Mouse (Mus musculus): ENCODE measurements around the gene Cxcr1. TPM values are rescaled to one million over a fixed set of nuclear protein-coding genes. Genes with fewer than 3 reads are reported as not detected.
"Not testable (repeated sequence)": the region's sequence is repeated elsewhere in the genome, so short reads cannot be mapped to it uniquely, and the experiment has no call there.

The Cxcr1 gene
- total RNA-seq, 2 experiments from 2014 or later = not detected

- ATAC-seq (replicated peaks; ENCODE audit: low FRiP score, poor library complexity, severe bottlenecking) = no peak
Measured at GRCm38 (mm10) chr1:74197726-74198470, 3.5 kb upstream of the Cxcr1 start.

DNA sequence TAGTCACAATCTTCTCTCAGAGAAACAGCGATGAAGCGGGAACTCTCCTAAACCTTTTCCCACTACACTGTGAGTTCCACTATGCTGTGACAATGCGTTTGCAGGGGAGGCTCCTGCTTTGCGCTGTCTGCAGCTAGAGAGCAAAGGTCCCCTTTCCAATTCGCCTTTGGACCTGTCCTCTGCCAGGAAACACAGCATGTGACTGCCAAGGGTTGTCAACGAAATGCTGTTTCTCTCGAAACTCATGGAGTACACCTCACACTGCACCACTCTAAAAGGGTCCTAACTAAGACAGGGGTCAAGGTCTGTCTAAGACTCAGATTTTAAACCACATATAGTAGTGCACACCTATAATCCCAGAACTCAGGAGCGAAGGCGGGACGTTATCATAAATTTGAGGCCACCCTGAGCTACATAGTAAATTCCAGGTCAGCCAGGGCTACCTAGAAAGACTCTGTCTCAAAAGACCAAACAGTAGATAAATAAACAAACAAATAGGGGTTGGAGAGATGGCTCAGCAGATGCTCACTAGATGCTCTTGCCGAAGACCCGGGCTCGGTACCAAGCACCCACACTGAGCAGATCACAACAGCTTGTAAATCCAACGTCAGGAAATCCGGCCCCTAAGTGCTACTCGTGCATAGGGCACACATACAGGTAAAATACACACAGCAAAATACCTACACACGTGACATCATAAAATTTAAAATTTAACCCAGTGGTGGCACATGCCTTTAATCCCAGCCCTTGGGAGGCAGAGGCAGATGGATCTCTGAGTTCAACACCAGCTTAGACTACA is 2.4 kb upstream of the Cxcr1 start:
- ATAC-seq (replicated peaks; ENCODE audit: low FRiP score, poor library complexity, severe bottlenecking) = no peak

DNA sequence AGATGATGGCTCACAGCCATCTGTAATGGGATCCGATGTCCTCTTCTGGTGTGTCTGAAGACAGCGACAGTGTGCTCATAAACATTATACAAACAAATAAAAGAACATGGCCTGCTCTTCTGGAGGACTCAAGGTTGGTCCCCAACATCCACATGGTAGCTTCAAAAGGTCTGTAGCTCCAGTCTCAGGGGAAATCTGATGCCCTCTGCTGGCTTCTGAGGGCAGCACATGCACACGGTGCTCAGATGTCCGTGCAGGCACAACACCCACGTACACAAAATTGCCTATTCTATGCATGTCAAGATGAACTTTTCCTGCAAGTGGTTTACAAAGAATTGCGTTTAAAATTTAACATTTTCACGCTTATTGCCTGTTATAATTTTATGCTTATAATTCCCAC is 1.5 kb upstream of the Cxcr1 start:
- ATAC-seq (replicated peaks; ENCODE audit: low FRiP score, poor library complexity, severe bottlenecking) = no peak; the same call in 1 of the 2 replicates

- no peak for ATAC-seq (replicated peaks; ENCODE audit: low FRiP score, poor library complexity, severe bottlenecking)
Measured at GRCm38 (mm10) chr1:74192711-74193110, 1.7 kb downstream of the Cxcr1 start.

DNA sequence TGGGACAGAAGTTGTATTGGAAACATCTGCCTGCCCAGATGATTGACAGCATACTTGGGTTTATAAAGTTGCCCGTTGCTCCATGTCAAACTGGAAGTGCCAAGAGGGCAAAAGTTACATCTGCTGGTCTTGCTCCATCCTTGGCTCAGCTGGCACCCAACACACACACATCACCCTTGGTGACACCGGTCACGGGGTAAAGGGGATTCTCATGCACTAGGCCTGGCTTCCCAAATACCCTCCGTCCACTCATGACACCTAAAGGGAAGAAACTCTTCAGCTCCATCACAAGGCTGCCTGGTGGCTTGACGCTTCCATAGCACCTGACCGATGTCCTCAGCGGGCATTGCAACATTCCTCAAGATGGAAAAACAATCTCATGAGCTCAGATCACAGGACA is 4.0 kb downstream of the Cxcr1 start:
- no peak for ATAC-seq (replicated peaks; ENCODE audit: low FRiP score, poor library complexity, severe bottlenecking)

DNA sequence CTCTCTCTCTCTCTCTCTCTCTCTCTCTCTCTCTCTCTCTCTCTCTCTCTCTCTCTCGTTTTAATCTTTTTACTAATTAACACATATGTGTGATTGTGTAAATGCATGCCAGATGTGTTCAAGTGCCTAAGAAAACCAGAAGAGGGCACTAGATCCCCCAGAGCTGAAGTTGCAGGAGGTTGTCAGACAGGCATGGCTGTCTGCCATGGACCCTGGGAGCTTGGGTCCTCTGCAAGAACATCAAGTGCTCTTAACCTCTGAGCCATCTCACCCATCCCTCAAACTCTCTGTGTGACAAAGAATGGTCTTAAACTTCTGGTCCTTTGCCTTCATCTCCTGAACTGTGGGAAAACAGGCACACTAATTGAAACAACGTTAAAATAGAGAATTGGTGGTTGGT is 11.4 kb downstream of the Cxcr1 start:
- ATAC-seq (replicated peaks; ENCODE audit: low FRiP score, poor library complexity, severe bottlenecking) = no peak

DNA sequence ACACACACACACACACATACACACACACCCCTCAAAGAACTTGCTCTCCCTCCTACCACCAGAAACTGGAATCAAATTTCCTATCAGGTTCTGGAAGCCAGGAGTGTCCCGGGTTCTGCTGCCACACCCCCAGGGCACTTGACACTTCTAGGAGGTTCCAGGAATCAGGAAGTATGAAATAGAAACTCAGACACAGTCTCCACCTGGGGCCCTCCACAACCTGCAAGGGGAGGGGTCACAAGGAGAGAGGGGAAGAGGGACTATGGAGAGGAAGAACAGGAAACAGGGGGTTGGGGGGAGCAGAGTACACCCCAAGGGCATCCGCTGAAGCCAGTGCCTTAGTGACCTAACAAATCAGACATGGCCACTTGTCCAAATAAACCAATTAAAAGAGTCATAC is 13.0 kb downstream of the Cxcr1 start:
- no peak for ATAC-seq (replicated peaks; ENCODE audit: low FRiP score, poor library complexity, severe bottlenecking)

DNA sequence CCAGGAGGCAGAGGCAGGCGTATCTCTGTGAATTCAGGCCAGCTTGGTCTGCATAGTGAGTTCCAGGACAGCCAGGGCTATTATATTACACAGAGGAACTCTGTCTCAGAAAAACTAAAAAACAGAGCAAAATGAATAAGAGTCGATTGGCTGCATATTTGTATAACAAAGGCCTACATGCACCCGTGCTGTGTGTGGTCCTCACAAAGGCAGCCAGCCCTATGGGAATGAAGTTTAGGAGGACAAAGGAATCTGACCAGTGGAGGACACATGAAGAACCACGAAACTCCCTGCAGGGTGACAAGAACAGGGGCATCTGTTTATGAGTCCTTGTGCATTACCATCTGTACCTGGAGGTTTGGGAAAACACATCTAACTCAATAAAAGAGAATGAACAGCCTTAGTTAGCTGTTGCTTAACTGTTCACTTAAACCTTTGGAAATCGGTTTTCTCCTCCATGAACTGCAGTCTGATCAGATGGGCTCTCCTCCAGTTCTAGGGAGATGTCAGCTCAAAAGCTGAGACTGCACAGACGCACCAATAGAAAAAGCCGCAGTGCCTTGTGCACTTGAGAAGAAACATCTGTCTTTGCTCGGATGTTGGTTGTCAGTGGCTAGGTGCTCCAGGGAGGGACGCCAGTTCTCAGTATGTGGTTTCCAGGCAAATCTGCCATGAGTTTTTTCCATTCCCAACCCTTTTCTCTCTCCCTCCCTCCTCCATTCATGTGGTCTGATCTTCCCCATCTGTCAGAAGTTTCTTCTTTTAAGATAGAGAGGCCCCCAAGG is 14.6 kb downstream of the Cxcr1 start:
- no peak for ATAC-seq (replicated peaks; ENCODE audit: low FRiP score, poor library complexity, severe bottlenecking)

- no peak for ATAC-seq (replicated peaks; ENCODE audit: low FRiP score, poor library complexity, severe bottlenecking)
Measured at GRCm38 (mm10) chr1:74178618-74179017, 15.8 kb downstream of the Cxcr1 start.

GRCm38 (mm10) chr1:74175731-74176130 is 18.7 kb downstream of the Cxcr1 start:
- ATAC-seq (replicated peaks; ENCODE audit: low FRiP score, poor library complexity, severe bottlenecking) = no peak

GRCm38 (mm10) chr1:74172722-74173121 is 21.7 kb downstream of the Cxcr1 start:
- ATAC-seq (replicated peaks; ENCODE audit: low FRiP score, poor library complexity, severe bottlenecking) = no peak

DNA sequence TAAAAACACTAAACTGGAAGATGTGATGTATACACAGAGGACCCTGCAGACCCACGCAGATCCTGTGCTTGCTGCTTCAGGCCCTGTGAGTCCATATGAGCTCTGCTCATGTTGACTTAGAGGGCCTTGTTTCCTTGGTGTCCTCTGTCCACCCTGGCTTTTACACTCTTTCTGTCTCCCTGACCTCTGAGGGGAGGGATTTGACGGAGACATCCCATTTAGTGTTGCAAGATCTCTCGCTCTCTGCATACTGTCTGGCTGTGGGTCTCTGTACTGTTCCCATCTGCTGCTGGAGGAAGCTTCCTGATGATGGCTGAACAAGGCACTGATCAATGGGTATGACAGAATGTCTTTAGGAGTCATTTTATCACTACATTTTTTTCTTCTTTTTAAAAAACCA is 24.7 kb downstream of the Cxcr1 start:
- no peak for ATAC-seq (replicated peaks; ENCODE audit: low FRiP score, poor library complexity, severe bottlenecking)

DNA sequence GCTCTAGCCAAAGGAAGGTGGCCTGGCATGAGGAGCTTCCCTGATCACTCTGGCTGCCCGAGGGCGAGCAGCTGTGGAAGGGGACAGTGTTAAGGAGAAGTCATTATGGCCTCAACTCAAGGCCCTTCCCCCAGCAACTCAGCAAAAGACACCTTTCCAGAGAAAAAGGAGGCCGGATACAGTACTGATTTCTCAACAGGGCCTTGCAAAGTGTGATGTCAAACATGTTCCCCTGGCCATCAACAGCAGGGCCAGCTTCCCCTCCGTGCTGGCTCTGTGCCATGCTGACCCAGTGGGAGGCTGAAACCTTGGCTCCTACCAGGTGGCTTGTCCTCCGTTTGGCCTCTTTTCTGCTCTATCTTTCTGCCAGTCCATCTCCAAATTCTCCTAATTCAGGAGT is 27.3 kb downstream of the Cxcr1 start:
- no peak for ATAC-seq (replicated peaks; ENCODE audit: low FRiP score, poor library complexity, severe bottlenecking)

DNA sequence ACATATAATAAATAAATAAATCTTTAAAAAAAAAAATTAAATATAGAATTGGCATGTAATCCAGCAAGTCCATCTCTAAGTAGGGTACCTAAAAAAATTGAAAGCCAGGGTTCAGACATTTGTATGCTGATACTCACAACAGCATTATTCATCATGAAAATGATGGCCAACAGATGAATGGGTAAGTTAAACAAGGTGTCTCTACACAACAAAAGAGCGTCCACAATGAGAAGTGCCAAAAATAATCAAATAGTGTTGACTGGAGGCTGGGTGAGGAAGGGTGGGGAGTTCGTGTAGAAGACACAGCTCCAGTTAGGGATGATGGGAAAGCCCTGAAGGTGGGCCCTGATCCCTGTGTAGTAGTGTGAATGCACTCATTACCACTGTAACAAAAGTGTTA is 34.4 kb downstream of the Cxcr1 start:
- no peak for ATAC-seq (replicated peaks; ENCODE audit: low FRiP score, poor library complexity, severe bottlenecking)

DNA sequence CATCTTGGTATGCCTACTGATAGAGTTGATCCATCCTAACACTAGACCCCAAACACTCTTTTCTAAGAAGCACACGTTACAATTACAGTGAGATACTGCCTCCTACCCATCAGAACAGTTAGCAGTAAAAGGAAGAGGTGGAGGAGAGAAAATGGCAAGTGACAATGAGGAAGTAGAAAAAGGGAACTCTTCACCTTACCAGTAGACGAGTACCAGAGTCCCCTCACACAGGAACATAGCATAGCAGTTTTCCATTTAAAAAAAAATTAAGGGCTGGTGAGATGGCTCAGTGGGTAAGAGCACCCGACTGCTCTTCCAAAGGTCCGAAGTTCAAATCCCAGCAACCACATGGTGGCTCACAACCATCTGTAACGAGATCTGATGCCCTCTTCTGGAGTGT is 34.8 kb downstream of the Cxcr1 start:
- ATAC-seq (replicated peaks; ENCODE audit: low FRiP score, poor library complexity, severe bottlenecking) = not testable (repeated sequence)

DNA sequence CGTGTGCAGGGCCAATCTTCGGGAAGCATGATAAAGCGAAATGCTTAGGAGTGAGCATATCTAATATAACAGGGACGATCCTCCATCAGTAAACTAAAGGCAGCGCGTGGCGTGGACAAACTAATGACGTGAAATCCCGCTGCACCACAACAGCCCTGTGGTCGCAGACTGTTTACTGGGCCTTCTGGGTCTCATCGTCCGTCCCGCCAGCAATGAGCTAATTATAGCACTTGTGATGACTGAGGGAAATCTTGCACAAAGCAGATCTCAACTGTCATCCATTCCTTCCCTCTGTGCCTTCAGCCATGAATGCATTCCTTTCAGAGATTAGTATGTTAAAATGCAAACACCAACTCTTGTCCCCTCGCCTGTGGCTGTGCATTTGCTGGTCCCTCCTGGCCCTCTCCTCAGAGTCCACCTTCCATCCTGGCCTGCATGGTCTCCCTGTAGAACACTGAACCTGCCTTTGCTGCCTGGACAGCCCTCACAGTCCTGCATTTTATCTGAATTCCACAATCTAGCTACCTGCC is 38.0 kb downstream of the Cxcr1 start:
- ATAC-seq (replicated peaks; ENCODE audit: low FRiP score, poor library complexity, severe bottlenecking) = no peak

GRCm38 (mm10) chr1:74155435-74156012 is 38.9 kb downstream of the Cxcr1 start:
- ATAC-seq (replicated peaks; ENCODE audit: low FRiP score, poor library complexity, severe bottlenecking) = no peak

DNA sequence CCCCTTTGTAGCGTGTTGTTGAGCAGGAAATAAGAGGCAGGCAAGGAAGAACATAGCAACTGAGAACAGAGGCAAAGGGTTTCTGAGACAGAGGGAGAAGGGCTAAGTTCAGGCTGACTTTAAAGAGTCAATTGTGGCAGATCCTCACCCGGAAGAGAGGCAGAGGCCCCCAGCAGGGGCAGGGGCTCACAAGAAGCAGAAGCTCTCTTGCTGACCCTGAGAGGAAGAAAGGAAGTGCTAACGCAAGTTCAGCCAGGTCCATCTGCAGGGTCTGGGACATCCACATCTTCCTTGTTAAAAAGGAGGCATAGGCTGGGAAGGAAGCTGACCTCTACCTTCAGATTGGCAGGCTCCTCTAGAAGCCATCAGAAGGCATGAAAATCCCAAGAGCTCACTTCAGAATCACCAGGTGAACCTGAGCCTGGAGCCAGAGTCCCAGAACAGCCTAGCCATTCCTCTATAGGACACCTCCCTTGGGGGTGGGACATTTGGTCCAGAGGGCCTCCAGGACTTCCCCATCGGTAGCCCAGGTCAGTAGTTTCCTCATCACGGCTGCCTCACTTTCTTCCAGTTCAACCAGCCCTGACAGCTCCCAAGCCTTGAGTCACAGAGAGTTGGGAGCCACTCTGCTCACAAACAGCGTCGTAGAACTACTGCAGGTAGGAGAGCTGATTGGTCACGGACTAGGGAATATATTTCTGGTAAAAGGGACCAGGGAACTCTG is 40.8 kb downstream of the Cxcr1 start, which contains the start of gene Cxcr2:
Cxcr2 (plus strand) TSS at position 529 of the 724 bp plus-strand sequence.
- no peak for ATAC-seq (replicated peaks; ENCODE audit: low FRiP score, poor library complexity, severe bottlenecking)

DNA sequence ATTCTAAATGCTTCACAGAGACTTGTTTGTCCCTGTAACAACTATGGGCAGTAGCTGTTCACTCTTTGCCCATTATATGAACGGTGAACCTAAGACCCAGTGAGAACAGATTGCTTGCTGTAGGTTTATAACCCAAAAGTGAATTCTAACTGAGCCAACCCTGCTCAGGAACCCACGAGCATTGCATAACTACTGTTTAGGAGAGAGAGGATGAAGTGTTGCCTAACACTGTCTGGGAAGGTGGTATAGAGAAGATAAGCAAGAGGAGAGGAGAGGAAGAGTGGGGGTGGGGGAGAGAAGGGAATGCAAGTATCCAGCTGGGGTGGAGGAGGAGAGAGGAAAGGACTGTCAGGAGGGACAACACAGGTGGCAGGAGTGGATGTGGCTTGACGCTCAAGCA is 43.3 kb downstream of the Cxcr1 start:
- no peak for ATAC-seq (replicated peaks; ENCODE audit: low FRiP score, poor library complexity, severe bottlenecking)

All from erythroid progenitor cell, adult 5-6 weeks (primary cell).